Mouse (Mus musculus) forebrain, embryonic 15.5 days (tissue): ENCODE data around the gene Gle1. TPM values are rescaled to one million over a fixed set of nuclear protein-coding genes. Genes with fewer than 3 reads are reported as not detected.

ENCODE experiments used
- ATAC-seq: fragments of 200-750 bp; cut with Nextera tagmentation; replicated peaks from 2 replicates; pipeline ENCODE4 v1.8.0; 2017; ENCODE audit warnings: mild to moderate bottlenecking, moderate TSS enrichment, moderate library complexity
- H3K27ac ChIP-seq: fragments of 300-500 bp; sonication (generic); replicated peaks from 2 replicates; pipeline ENCODE4 v1.5.1; 2015; ENCODE audit warnings: mild to moderate bottlenecking, inconsistent platforms
- H3K27me3 ChIP-seq: fragments of 300-500 bp; sonication (generic); 2 replicates; pipeline ENCODE4 v1.6.1; 2015; ENCODE audit warnings: inconsistent platforms
- H3K36me3 ChIP-seq: fragments of 300-500 bp; sonication (generic); 2 replicates; pipeline ENCODE4 v1.6.1; 2015; ENCODE audit warnings: mild to moderate bottlenecking, inconsistent platforms
- H3K4me1 ChIP-seq: fragments of 300-500 bp; sonication (generic); 2 replicates; pipeline ENCODE4 v1.6.1; 2015; ENCODE audit warnings: inconsistent platforms
- H3K4me2 ChIP-seq: fragments of 300-500 bp; sonication (generic); replicated peaks from 2 replicates; pipeline ENCODE4 v1.6.1; 2015; ENCODE audit warnings: mild to moderate bottlenecking, inconsistent platforms
- H3K4me3 ChIP-seq: fragments of 300-500 bp; sonication (generic); 2 replicates; pipeline ENCODE4 v1.5.1; 2015; ENCODE audit warnings: mild to moderate bottlenecking, inconsistent platforms
- H3K9ac ChIP-seq: fragments of 300-500 bp; sonication (generic); replicated peaks from 2 replicates; pipeline ENCODE4 v1.6.1; 2015; ENCODE audit warnings: mild to moderate bottlenecking, inconsistent platforms
- H3K9me3 ChIP-seq: fragments of 300-500 bp; sonication (generic); 2 replicates; pipeline ENCODE4 v1.6.1; 2016; ENCODE audit warnings: inconsistent platforms
- WGBS: fragments of 180-500 bp; shearing (Covaris S2); methylation state at CpG from one replicate; pipeline ENCODE4 v1.1.7; 2015; ENCODE audit warnings: mixed read lengths; 5-methylcytosine and 5-hydroxymethylcytosine counted together
- polyA plus RNA-seq: library from polyadenylated mRNA; unstranded; fragments of >200 nt; fragmentation: Nextera tagmentation; extraction: Ambion mirVana; gene quantifications from 2 replicates; pipeline ENCODE4 v1.2.1, GENCODE M21; 2015

Gle1 gene
- polyA plus RNA-seq, 1 experiment from 2014 or later = 95.7 TPM

GRCm38 (mm10) chr2:29917621-29918020, 17.6 kb upstream of the Gle1 start:
- H3K4me3 ChIP-seq = no peak overlapping the region
- no peak overlapping the region for H3K27ac ChIP-seq
- no peaks in the 10 kb centered on the region for H3K9me3 ChIP-seq
- no peaks in the 10 kb centered on the region for H3K27me3 ChIP-seq
- H3K4me2 ChIP-seq = no peak overlapping the region
- H3K36me3 ChIP-seq = peaks cover 78% of the 10 kb centered on the region
- 93% methylated on average over 11 of the region's 11 CpGs for WGBS
- no peak overlapping the region for H3K9ac ChIP-seq
- no peaks in the 10 kb centered on the region for H3K4me1 ChIP-seq
- ATAC-seq = no peak

- Histone ChIP-seq H3K9ac (no peak overlapping the region), H3K4me3 (no peak overlapping the region), H3K9me3 (no peaks in the 10 kb centered on the region), H3K4me1 (no peaks in the 10 kb centered on the region), H3K27ac (no peak overlapping the region), H3K36me3 (peaks cover 83% of the 10 kb centered on the region), H3K27me3 (no peaks in the 10 kb centered on the region), H3K4me2 (no peak overlapping the region)
- WGBS = 69% methylated on average over 11 of the region's 11 CpGs
- no peak for ATAC-seq
Measured at GRCm38 (mm10) chr2:29922011-29922410, 13.2 kb upstream of the Gle1 start.

GRCm38 (mm10) chr2:29926542-29926941, 8.7 kb upstream of the Gle1 start:
- no peak for ATAC-seq
- WGBS = 94% methylated on average over 5 of the region's 5 CpGs
- H3K9me3 ChIP-seq = no peaks in the 10 kb centered on the region
- H3K27ac ChIP-seq = no peak overlapping the region
- no peak overlapping the region for H3K4me3 ChIP-seq
- no peaks in the 10 kb centered on the region for H3K27me3 ChIP-seq
- H3K4me1 ChIP-seq = no peaks in the 10 kb centered on the region
- no peak overlapping the region for H3K4me2 ChIP-seq
- H3K9ac ChIP-seq = no peak overlapping the region
- peaks cover 91% of the 10 kb centered on the region for H3K36me3 ChIP-seq

- H3K27me3 ChIP-seq = no peaks in the 10 kb centered on the region
- no peaks in the 10 kb centered on the region for H3K4me1 ChIP-seq
- no peak for ATAC-seq
- no peak overlapping the region for H3K4me3 ChIP-seq
- H3K4me2 ChIP-seq = no peak overlapping the region
- H3K36me3 ChIP-seq = peaks cover 56% of the 10 kb centered on the region
- no peak overlapping the region for H3K27ac ChIP-seq
- no peak overlapping the region for H3K9ac ChIP-seq
- 87% methylated on average over 10 of the region's 10 CpGs for WGBS
- no peaks in the 10 kb centered on the region for H3K9me3 ChIP-seq
Measured at GRCm38 (mm10) chr2:29930506-29930905, 4.7 kb upstream of the Gle1 start.

GRCm38 (mm10) chr2:29931194-29931593, 4.0 kb upstream of the Gle1 start:
- H3K36me3 ChIP-seq = peaks cover 50% of the 10 kb centered on the region
- ATAC-seq = no peak
- WGBS = 84% methylated on average over 6 of the region's 6 CpGs
- no peak overlapping the region for H3K27ac ChIP-seq
- peaks cover 6% of the 10 kb centered on the region for H3K4me1 ChIP-seq
- H3K4me3 ChIP-seq = no peak overlapping the region
- H3K4me2 ChIP-seq = no peak overlapping the region
- H3K27me3 ChIP-seq = no peaks in the 10 kb centered on the region
- no peaks in the 10 kb centered on the region for H3K9me3 ChIP-seq
- H3K9ac ChIP-seq = no peak overlapping the region

GRCm38 (mm10) chr2:29940073-29940472, 4.8 kb downstream of the Gle1 start:
- WGBS = 93% methylated on average over 9 of the region's 9 CpGs
- H3K27me3 ChIP-seq = no peaks in the 10 kb centered on the region
- H3K9me3 ChIP-seq = no peaks in the 10 kb centered on the region
- H3K36me3 ChIP-seq = peaks cover 70% of the 10 kb centered on the region
- ATAC-seq = no peak
- no peak overlapping the region for H3K4me3 ChIP-seq
- H3K4me1 ChIP-seq = peaks cover 11% of the 10 kb centered on the region
- H3K9ac ChIP-seq = no peak overlapping the region
- H3K4me2 ChIP-seq = no peak overlapping the region
- no peak overlapping the region for H3K27ac ChIP-seq

- no peaks in the 10 kb centered on the region for H3K27me3 ChIP-seq
- no peak overlapping the region for H3K4me3 ChIP-seq
- 85% methylated on average over 7 of the region's 7 CpGs for WGBS
- H3K27ac ChIP-seq = no peak overlapping the region
- H3K9ac ChIP-seq = no peak overlapping the region
- peaks cover 8% of the 10 kb centered on the region for H3K4me1 ChIP-seq
- peaks cover 76% of the 10 kb centered on the region for H3K36me3 ChIP-seq
- no peak for ATAC-seq
- no peak overlapping the region for H3K4me2 ChIP-seq
- no peaks in the 10 kb centered on the region for H3K9me3 ChIP-seq
Measured at GRCm38 (mm10) chr2:29940826-29941225, 5.6 kb downstream of the Gle1 start.

GRCm38 (mm10) chr2:29944723-29945122, 9.5 kb downstream of the Gle1 start:
- 92% methylated on average over 1 of the region's 1 CpGs for WGBS
- Histone ChIP-seq H3K27ac (no peak overlapping the region), H3K4me1 (no peaks in the 10 kb centered on the region), H3K4me3 (no peak overlapping the region), H3K9ac (no peak overlapping the region), H3K27me3 (no peaks in the 10 kb centered on the region), H3K36me3 (peaks cover 87% of the 10 kb centered on the region), H3K9me3 (no peaks in the 10 kb centered on the region), H3K4me2 (no peak overlapping the region)
- no peak for ATAC-seq

- Histone ChIP-seq H3K4me2 (no peak overlapping the region), H3K9me3 (no peaks in the 10 kb centered on the region), H3K27ac (no peak overlapping the region), H3K27me3 (no peaks in the 10 kb centered on the region), H3K4me1 (no peaks in the 10 kb centered on the region), H3K9ac (no peak overlapping the region), H3K4me3 (no peak overlapping the region), H3K36me3 (peaks cover 81% of the 10 kb centered on the region)
- no peak for ATAC-seq
- 92% methylated on average over 5 of the region's 5 CpGs for WGBS
Measured at GRCm38 (mm10) chr2:29948896-29949295, 13.7 kb downstream of the Gle1 start.

- Histone ChIP-seq H3K27ac (no peak overlapping the region), H3K4me2 (no peak overlapping the region), H3K36me3 (peaks cover 36% of the 10 kb centered on the region), H3K4me3 (no peak overlapping the region), H3K9ac (no peak overlapping the region), H3K9me3 (no peaks in the 10 kb centered on the region), H3K4me1 (peaks cover 18% of the 10 kb centered on the region), H3K27me3 (no peaks in the 10 kb centered on the region)
- 97% methylated on average over 7 of the region's 7 CpGs for WGBS
- no peak for ATAC-seq
Measured at GRCm38 (mm10) chr2:29961246-29961645, 26.0 kb downstream of the Gle1 start.

GRCm38 (mm10) chr2:29964354-29965249, 29.4 kb downstream of the Gle1 start:
- H3K4me3 ChIP-seq = peak overlapping the region; percentile 91
- peak overlapping the region; percentile 97 for H3K27ac ChIP-seq
- peak; percentile 47 for ATAC-seq
- no peaks in the 10 kb centered on the region for H3K9me3 ChIP-seq
- no peaks in the 10 kb centered on the region for H3K27me3 ChIP-seq
- WGBS = 12% methylated on average over 10 of the region's 10 CpGs
- H3K4me2 ChIP-seq = peak overlapping the region; percentile 58
- H3K9ac ChIP-seq = peak overlapping the region; percentile 100
- H3K4me1 ChIP-seq = peaks cover 50% of the 10 kb centered on the region
- peaks cover 8% of the 10 kb centered on the region for H3K36me3 ChIP-seq

- under 1% methylated on average over 57 of the region's 82 CpGs for WGBS
- peak within 1 kb of the TSS; percentile 97 for H3K27ac ChIP-seq
- peak within 1 kb of the TSS; percentile 91 for H3K4me3 ChIP-seq
- H3K27me3 ChIP-seq = no peaks in the 10 kb centered on the region
- peak; percentile 99 for ATAC-seq
- no peaks in the 10 kb centered on the region for H3K9me3 ChIP-seq
- H3K36me3 ChIP-seq = peaks cover 9% of the 10 kb centered on the region
- H3K4me2 ChIP-seq = peak within 1 kb of the TSS; percentile 59
- H3K4me1 ChIP-seq = peaks cover 58% of the 10 kb centered on the region
- H3K9ac ChIP-seq = peak within 1 kb of the TSS; percentile 100
Measured at GRCm38 (mm10) chr2:29965250-29965843, 30.1 kb downstream of the Gle1 start, which contains the start of gene Sptan1. Sptan1 (plus strand) TSS chr2:29965560.
